Mouse (Mus musculus): Measurements from ENCODE around the gene Gnmt.

Gnmt gene

DNA sequence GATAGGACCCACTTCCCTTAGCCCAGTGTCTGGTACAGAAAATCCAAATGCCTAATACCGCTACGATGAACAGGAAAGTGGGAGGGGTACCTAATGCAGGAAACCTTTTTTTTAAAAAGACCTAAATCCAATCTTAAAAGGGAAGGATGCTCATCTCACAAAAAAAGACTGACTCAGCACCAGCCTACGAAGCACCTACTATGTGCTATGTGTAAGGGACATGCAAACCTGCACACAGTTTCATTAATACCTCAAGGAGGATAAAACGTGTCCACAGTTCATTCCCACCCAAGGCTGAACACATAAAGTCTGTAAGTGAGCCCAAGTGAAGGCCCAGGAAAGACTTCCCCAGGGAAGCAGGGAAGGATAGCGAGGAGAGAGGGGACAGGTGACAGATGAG lies 26.5 kb downstream of the Gnmt start:
- DNase-seq, result no peak

GRCm38 (mm10) chr17:46702100-46702499 lies 26.9 kb downstream of the Gnmt start:
- DNase-seq, result no peak

GRCm38 (mm10) chr17:46701489-46701888 lies 27.5 kb downstream of the Gnmt start:
- DNase-seq, result no peak

GRCm38 (mm10) chr17:46699912-46700311 lies 29.1 kb downstream of the Gnmt start:
- no peak for DNase-seq

- DNase-seq, result no peak
Observed at GRCm38 (mm10) chr17:46699245-46699644, 29.7 kb downstream of the Gnmt start.

DNA sequence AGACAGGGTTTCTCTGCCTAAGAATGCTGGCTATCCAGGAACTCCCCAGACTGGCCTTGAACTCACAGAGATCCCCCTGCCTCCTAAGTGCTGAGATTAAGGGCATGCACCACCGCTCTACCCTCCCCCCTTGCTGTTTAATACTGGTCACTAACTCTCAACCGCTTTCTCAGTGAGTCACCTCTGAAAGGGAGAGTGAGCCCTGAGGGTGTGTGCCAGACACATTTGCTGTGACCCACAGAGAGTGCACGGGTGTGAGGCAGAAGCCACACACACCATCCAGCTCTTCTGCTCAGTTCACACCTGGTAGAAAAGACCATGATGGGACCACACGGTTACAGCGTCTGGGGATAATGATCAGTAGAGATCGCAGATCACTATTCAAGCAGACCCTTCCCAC lies 30.5 kb downstream of the Gnmt start:
- no peak for DNase-seq

DNA sequence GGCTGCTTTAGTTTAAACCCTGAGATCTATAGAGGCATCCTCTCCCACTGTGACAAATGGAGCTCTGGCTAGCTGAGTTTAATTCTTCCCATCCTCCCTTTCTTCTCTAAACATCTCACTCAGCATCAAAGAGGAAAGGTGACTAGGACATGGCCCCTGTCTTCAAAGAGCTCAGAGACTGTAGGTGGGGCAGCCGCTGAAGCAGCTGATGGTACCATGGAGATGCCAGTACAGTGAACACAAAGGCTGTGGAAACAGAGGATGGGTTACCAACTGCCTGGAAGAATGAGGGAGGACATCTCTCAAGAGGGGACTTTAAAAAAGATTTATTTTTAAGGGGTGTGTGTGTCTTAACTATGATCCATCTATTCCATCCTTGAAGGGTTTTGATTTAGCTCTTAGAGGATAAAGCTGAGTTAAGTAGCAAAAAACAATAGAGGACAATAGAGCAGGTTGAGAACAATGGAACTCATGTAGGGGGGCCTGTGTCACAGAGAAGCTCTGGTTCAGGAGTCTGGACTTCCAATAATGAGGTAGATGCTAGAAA lies 34.4 kb downstream of the Gnmt start:
- DNase-seq, result no peak

- DNase-seq, result no peak
Observed at GRCm38 (mm10) chr17:46691390-46691789, 37.6 kb downstream of the Gnmt start.

- no peak for DNase-seq
Observed at GRCm38 (mm10) chr17:46690665-46691064, 38.3 kb downstream of the Gnmt start.

DNA sequence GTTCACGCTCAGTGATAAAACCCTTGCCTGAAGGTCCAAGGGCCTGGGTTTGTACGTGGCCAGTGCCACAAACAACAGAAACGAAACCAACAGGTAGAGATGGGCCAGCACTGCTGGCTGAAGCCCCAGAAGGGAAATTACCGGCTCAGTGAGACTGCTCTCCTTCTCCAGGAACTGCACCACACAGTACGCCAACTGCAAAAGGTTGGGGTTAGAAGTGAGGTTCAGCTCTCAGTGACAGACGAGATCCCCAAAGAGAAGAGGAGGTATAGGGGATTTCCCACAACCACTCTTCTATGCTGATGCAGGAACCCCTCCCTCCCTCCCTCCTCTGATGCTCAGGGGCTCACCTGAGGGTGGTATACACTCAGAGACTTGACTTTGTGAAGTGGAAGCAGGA lies 43.1 kb downstream of the Gnmt start:
- DNase-seq, result no peak

GRCm38 (mm10) chr17:46682654-46683389 lies 46.1 kb downstream of the Gnmt start:
- no peak for DNase-seq

DNA sequence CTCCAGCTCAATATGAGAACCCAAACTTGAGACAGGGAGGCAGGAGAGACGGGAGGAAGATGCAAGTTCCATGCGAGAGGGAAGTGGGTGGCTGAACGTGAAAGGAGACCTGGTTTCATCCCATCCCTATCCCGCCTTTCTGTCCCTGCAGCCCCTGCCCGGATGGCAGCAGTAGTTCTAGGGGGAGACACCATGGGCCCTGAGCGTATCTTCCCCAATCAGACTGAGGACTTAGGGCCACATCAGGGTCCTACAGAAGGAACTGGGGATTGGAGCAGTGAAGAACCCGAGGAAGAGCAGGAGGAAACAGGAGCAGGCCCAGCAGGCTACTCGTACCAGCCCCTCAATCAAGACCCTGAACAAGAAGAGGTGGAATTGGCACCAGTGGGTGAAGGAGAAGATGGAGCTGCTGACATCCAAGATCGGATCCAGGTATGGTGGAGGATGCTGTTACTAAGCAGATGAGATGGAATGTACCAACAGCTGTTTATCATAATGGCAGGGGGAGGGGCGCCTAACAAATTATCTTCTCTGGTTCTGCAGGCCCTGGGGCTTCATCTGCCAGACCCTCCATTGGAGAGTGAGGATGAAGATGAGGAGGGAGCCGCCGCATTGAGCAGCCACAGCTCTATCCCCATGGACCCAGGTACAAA lies 47.4 kb downstream of the Gnmt start:
- no peak for DNase-seq

DNA sequence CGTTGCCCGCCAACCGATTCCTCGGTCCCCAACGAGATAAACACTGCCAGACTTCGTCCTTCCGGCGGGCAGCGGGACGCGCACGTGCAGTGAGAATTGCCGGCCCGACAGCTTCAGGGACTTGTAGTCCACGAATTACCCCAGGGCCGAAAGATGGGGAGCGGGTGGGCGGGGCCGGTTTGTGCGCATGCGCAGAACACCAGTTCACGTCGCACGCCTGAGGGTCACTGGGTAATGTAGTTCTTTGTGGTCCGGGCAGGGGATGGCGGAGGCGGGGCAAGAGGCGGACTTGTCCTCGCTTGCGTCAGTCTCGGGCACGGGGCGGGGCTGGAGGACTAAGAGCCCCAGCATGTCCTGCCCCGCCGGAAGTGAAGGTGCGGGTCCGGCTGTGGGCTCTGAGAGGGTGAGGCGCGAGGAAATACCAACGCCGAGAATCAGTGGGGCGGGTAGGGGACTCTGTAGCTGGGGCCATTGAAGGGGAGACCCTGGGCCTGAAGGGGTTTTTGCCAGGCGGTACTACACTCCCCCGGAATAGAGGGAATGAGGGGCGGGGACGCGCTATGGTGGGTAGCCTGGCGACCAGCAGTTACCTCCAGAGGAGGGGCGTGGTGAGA lies 48.1 kb downstream of the Gnmt start, which contains the start of gene Klhdc3:
Klhdc3 (minus strand) TSS at position 155 of the 614 bp plus-strand sequence.
- DNase-seq, result peak; percentile 99

- DNase-seq, result peak; percentile 45 to 75
Observed at GRCm38 (mm10) chr17:46679843-46680759, 48.9 kb downstream of the Gnmt start.

DNA sequence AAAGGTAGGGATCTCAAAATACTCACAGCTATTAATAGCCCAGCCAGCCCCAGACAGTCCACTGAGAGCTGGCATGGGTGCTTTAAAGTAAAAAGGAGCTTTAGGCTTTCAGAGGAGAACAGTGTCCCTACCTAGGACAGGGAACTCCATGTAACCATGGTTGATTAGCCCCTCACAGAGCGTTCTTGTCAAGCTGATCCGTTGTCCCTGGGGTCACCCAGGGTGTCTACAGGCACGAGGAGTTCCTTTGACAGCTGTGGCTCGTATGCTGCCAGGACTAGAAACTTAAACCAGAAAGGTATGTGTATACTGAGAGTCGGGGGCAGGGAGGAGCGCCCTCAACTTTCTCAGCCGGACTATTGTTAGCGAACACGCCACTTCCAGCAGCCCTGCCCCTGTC lies 50.1 kb downstream of the Gnmt start:
- DNase-seq, result no peak

DNA sequence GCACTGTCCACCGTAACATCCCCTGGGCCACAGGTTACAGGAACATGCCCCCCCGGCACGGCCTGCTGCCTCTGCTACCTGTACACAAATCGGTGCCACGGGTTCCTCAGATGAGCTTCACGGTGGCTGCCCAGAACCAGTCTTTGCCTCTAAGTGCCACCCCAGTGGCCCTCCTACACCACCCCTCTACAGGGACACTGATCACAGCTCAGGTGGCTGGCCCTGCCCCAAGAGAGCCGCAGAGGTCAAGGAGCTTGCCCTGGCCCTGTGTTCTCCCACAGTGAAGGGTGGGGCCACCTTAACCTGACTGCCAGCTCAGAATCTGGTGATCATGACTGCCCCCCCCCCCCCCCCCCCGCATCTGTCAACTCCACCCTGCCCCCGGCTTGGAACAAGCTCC lies 50.6 kb downstream of the Gnmt start, which contains the start of gene Mea1:
Mea1 (plus strand) TSS at position 378 of the 400 bp plus-strand sequence.
- DNase-seq, result peak; percentile 47 to 53
